Mouse (Mus musculus): ENCODE measurements at regions not wholly inside any gene's neighbourhood (a gene's known extent, or its start where the extent isn't known, plus 50 kb on each side); places are given as distances from the start of the nearest gene placed in this dataset.

- H3K4me2 ChIP-seq, result no peak overlapping the region
- H3K9ac ChIP-seq, result no peak overlapping the region
- TF ChIP-seq CTCF (IDR thresholded peaks at IDR 0.05; ENCODE audit: low read depth), result no peak
- no peaks in the 10 kb centered on the region for H3K4me1 ChIP-seq (ENCODE audit: insufficient read depth)
- DNase-seq (no peak), ATAC-seq (ENCODE audit: insufficient read depth) (no peak)
- no peaks in the 10 kb centered on the region for H3K9me3 ChIP-seq (ENCODE audit: low read depth, low read length)
- 42% methylated on average over 3 of the region's 3 CpGs for WGBS
- no peak overlapping the region for H3K4me3 ChIP-seq (ENCODE audit: low read depth, low read length)
- H3K27me3 ChIP-seq (ENCODE audit: insufficient read depth, low read length), result no peaks in the 10 kb centered on the region
- H3K36me3 ChIP-seq (ENCODE audit: insufficient read depth), result no peaks in the 10 kb centered on the region
- H3K27ac ChIP-seq (ENCODE audit: low read depth), result no peak overlapping the region
Observed at GRCm38 (mm10) chr13:72800546-72800945, 171.9 kb downstream of the Irx2 start.

- no peaks in the 10 kb centered on the region for H3K36me3 ChIP-seq (ENCODE audit: insufficient read depth)
- no peaks in the 10 kb centered on the region for H3K27me3 ChIP-seq (ENCODE audit: insufficient read depth, low read length)
- no peak for ATAC-seq (ENCODE audit: insufficient read depth)
- TF ChIP-seq CTCF (IDR thresholded peaks at IDR 0.05; ENCODE audit: low read depth), result no peak
- no peaks in the 10 kb centered on the region for H3K9me3 ChIP-seq (ENCODE audit: low read depth, low read length)
- no peaks in the 10 kb centered on the region for H3K4me1 ChIP-seq (ENCODE audit: insufficient read depth)
- WGBS, result 49% methylated on average over 11 of the region's 11 CpGs
- H3K27ac ChIP-seq (ENCODE audit: low read depth), result no peak overlapping the region
- H3K4me3 ChIP-seq (ENCODE audit: low read depth, low read length), result no peak overlapping the region
- DNase-seq, result no peak
- no peak overlapping the region for H3K9ac ChIP-seq
- H3K4me2 ChIP-seq, result no peak overlapping the region
Observed at GRCm38 (mm10) chr13:72803374-72803773, 174.8 kb downstream of the Irx2 start.

GRCm38 (mm10) chr13:72809226-72809625 lies 180.6 kb downstream of the Irx2 start:
- no peak for TF ChIP-seq CTCF (IDR thresholded peaks at IDR 0.05; ENCODE audit: low read depth)
- no peak overlapping the region for H3K4me3 ChIP-seq (ENCODE audit: low read depth, low read length)
- no peak overlapping the region for H3K4me2 ChIP-seq
- DNase-seq, result no peak
- H3K9ac ChIP-seq, result no peak overlapping the region
- no peaks in the 10 kb centered on the region for H3K27me3 ChIP-seq (ENCODE audit: insufficient read depth, low read length)
- 96% methylated on average over 3 of the region's 3 CpGs for WGBS
- H3K36me3 ChIP-seq (ENCODE audit: insufficient read depth), result no peaks in the 10 kb centered on the region
- no peaks in the 10 kb centered on the region for H3K4me1 ChIP-seq (ENCODE audit: insufficient read depth)
- ATAC-seq (ENCODE audit: insufficient read depth), result no peak
- no peak overlapping the region for H3K27ac ChIP-seq (ENCODE audit: low read depth)
- no peaks in the 10 kb centered on the region for H3K9me3 ChIP-seq (ENCODE audit: low read depth, low read length)

GRCm38 (mm10) chr13:72810626-72811025 lies 182.0 kb downstream of the Irx2 start:
- WGBS, result 68% methylated on average over 1 of the region's 1 CpGs
- DNase-seq, result no peak
- TF ChIP-seq CTCF (IDR thresholded peaks at IDR 0.05; ENCODE audit: low read depth), result no peak

GRCm38 (mm10) chr13:72814616-72815015 lies 186.0 kb downstream of the Irx2 start:
- H3K4me2 ChIP-seq, result no peak overlapping the region
- no peak overlapping the region for H3K27ac ChIP-seq (ENCODE audit: low read depth)
- DNase-seq (no peak), ATAC-seq (ENCODE audit: insufficient read depth) (no peak)
- no peak overlapping the region for H3K9ac ChIP-seq
- H3K4me1 ChIP-seq (ENCODE audit: insufficient read depth), result no peaks in the 10 kb centered on the region
- 61% methylated on average over 7 of the region's 7 CpGs for WGBS
- no peaks in the 10 kb centered on the region for H3K36me3 ChIP-seq (ENCODE audit: insufficient read depth)
- TF ChIP-seq CTCF (IDR thresholded peaks at IDR 0.05; ENCODE audit: low read depth), result no peak
- H3K4me3 ChIP-seq (ENCODE audit: low read depth, low read length), result no peak overlapping the region
- peaks cover 25% of the 10 kb centered on the region; the same call in 1 of the 2 replicates for H3K27me3 ChIP-seq (ENCODE audit: insufficient read depth, low read length)
- H3K9me3 ChIP-seq (ENCODE audit: low read depth, low read length), result no peaks in the 10 kb centered on the region

More at GRCm38 (mm10) chr13:72810626-72811025, 182.0 kb downstream of the Irx2 start:
- Histone ChIP-seq H3K36me3 (ENCODE audit: insufficient read depth) (no peaks in the 10 kb centered on the region), H3K27me3 (ENCODE audit: insufficient read depth, low read length) (peaks cover 2% of the 10 kb centered on the region; the same call in 1 of the 2 replicates), H3K4me1 (ENCODE audit: insufficient read depth) (no peaks in the 10 kb centered on the region), H3K9ac (no peak overlapping the region), H3K4me2 (no peak overlapping the region), H3K9me3 (ENCODE audit: low read depth, low read length) (no peaks in the 10 kb centered on the region), H3K4me3 (ENCODE audit: low read depth, low read length) (no peak overlapping the region), H3K27ac (ENCODE audit: low read depth) (no peak overlapping the region)
- ATAC-seq (ENCODE audit: insufficient read depth), result no peak

GRCm38 (mm10) chr13:72815236-72815932 lies 186.8 kb downstream of the Irx2 start:
- DNase-seq (no peak), ATAC-seq (ENCODE audit: insufficient read depth) (no peak)
- Histone ChIP-seq H3K4me2 (no peak overlapping the region), H3K4me3 (ENCODE audit: low read depth, low read length) (no peak overlapping the region), H3K27ac (ENCODE audit: low read depth) (no peak overlapping the region), H3K4me1 (ENCODE audit: insufficient read depth) (no peaks in the 10 kb centered on the region), H3K36me3 (ENCODE audit: insufficient read depth) (no peaks in the 10 kb centered on the region), H3K27me3 (ENCODE audit: insufficient read depth, low read length) (peaks cover 25% of the 10 kb centered on the region; the same call in 1 of the 2 replicates), H3K9me3 (ENCODE audit: low read depth, low read length) (no peaks in the 10 kb centered on the region), H3K9ac (no peak overlapping the region)
- 17% methylated on average over 4 of the region's 4 CpGs for WGBS
- TF ChIP-seq CTCF (IDR thresholded peaks at IDR 0.05; ENCODE audit: low read depth), result no peak

- Histone ChIP-seq H3K4me2 (no peak overlapping the region), H3K4me3 (ENCODE audit: low read depth, low read length) (no peak overlapping the region), H3K27me3 (ENCODE audit: insufficient read depth, low read length) (peaks cover 25% of the 10 kb centered on the region; the same call in 1 of the 2 replicates), H3K36me3 (ENCODE audit: insufficient read depth) (no peaks in the 10 kb centered on the region), H3K9me3 (ENCODE audit: low read depth, low read length) (no peaks in the 10 kb centered on the region), H3K4me1 (ENCODE audit: insufficient read depth) (no peaks in the 10 kb centered on the region), H3K9ac (no peak overlapping the region), H3K27ac (ENCODE audit: low read depth) (no peak overlapping the region)
- WGBS, result 8% methylated on average over 18 of the region's 18 CpGs
- ATAC-seq (ENCODE audit: insufficient read depth) (no peak), DNase-seq (peak; percentile 3)
- no peak for TF ChIP-seq CTCF (IDR thresholded peaks at IDR 0.05; ENCODE audit: low read depth)
Observed at GRCm38 (mm10) chr13:72815933-72816553, 187.4 kb downstream of the Irx2 start.

Measured in lung, embryonic 14.5 days (tissue).